Mouse (Mus musculus) layer of hippocampus, adult 18-20 months (tissue): ENCODE measurements around the gene Atf5. TPM values are rescaled to one million over a fixed set of nuclear protein-coding genes. Genes with fewer than 3 reads are reported as not detected.

Experiments used
- DNase-seq, 2 experiments: peaks; one replicate each; pipeline ENCODE4 v3.0.0; 2022; ENCODE audit warnings: low spot score in 2 of 2
- total RNA-seq, 2 experiments: library from RNA; stranded (reverse); gene quantifications; 2 replicates each; pipeline ENCODE4 v1.2.3; 2021

Atf5 gene
- total RNA-seq, 2 experiments from 2014 or later: 27.4 to 27.9 TPM

GRCm38 (mm10) chr7:44823409-44823808 is 7.0 kb upstream of the Atf5 start:
- DNase-seq: no peak

- DNase-seq: peak in 1 of 2 experiments; percentile 0
Observed at GRCm38 (mm10) chr7:44821666-44822448, 5.4 kb upstream of the Atf5 start.

GRCm38 (mm10) chr7:44820525-44820924 is 4.1 kb upstream of the Atf5 start:
- DNase-seq: no peak

DNA sequence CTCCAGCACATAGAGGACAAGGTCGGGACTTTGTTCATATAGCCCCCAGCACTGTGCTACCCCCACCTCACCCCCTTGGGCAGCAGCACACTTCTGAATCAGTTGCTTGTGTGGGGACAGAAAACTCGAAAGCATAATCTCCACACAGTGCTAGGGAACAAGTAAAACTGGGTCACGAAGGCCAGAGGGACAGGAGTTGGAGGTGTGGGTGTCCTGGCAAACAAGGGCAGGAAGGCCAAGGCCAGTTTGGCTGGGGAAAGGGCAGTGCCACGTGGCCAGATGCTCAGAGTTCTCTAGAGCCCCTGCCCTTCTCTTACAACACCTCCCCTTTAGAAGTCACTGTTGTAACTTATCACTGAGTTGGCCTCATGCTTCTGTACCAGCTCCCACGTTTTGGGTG is 3.4 kb upstream of the Atf5 start:
- no peak for DNase-seq

GRCm38 (mm10) chr7:44819391-44819790 is 2.9 kb upstream of the Atf5 start:
- no peak for DNase-seq

GRCm38 (mm10) chr7:44818751-44819235 is 2.3 kb upstream of the Atf5 start:
- peak in 1 of 2 experiments; percentile 27 for DNase-seq

- DNase-seq: peak in 1 of 2 experiments; percentile 65
Observed at GRCm38 (mm10) chr7:44818164-44818563, 1.7 kb upstream of the Atf5 start.

DNA sequence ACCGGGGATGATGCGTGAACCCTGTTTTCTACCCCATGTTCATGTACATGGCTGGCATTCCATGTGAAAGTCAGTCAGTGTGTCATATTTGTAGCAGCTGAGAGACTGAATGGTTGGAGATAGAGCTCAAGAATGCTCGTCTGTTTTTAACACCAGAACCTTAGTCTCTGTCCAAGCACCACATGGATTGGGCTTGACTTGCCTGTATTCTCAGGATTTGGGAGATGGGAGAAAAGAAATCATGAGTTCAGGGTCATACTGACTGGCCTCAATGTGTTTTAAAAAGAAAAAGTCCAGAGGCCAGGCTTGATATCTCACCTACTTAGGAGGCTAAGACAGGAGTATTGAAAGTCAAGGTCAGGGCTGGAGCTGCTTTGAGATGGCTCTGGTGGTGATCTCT is 983 bp upstream of the Atf5 start:
- peak in 1 of 2 experiments; percentile 2 for DNase-seq

GRCm38 (mm10) chr7:44815721-44816469 is 563 bp downstream of the Atf5 start, which contains the start of the genes Nup62 and Il4i1:
Gene Nup62 (plus strand): TSS chr7:44816088.
Gene Il4i1 (plus strand): TSS chr7:44816387.
- DNase-seq: peak; percentile 97 to 98

DNA sequence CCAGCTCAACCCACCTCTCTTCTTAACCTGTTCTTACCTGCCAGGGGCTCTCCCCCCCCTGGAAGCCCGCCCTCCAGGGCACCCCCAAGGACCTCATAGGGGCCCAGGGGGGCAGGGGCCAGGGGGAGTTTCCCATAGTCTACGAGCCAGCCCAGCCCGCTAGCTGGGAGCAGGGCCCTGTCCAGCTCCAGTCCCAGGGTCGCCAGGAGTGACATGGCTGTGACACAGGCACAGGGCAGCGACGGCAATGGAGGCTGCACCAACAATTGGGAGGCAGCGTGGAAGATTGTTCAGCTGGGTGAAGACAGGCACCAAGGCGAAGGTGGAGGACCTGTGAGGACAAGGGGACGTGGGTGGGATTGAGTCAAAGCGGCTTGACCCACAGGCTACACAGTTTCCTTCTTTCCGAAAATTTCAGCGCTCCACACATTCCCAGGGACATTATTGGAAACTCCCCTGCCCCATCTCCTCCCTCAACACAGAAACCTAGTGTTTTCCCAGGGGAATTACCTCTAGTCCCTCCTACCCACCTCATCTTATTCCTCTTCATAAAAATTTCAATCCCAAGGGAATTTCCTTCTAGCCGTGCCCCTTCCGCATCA is 1.4 kb downstream of the Atf5 start:
- DNase-seq: no peak

DNA sequence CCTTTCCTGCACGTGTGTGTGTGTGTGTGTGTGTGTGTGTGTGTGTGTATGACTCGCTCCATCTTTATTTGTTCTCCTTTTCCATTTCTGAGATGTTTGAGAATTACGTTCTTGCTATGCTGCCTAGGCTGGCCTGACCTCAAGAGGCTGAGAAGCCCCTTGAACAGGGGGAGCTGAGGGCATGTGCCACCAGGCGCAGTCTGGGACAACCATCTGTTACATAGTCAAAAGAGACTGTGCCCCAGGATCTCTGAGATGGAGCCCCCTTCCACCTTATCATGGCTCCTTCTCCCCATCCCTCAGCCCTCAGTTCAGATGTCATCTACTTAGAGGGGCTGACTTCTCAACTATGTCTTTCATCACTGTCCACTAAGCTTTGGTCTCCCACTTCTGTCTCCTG is 2.0 kb downstream of the Atf5 start:
- DNase-seq: no peak

- no peak for DNase-seq
Observed at GRCm38 (mm10) chr7:44813985-44814384, 2.5 kb downstream of the Atf5 start.

- no peak for DNase-seq
Observed at GRCm38 (mm10) chr7:44812651-44813325, 3.7 kb downstream of the Atf5 start.

GRCm38 (mm10) chr7:44810819-44811557 is 5.5 kb downstream of the Atf5 start:
- DNase-seq: no peak

GRCm38 (mm10) chr7:44810365-44810764 is 6.1 kb downstream of the Atf5 start:
- DNase-seq: no peak

DNA sequence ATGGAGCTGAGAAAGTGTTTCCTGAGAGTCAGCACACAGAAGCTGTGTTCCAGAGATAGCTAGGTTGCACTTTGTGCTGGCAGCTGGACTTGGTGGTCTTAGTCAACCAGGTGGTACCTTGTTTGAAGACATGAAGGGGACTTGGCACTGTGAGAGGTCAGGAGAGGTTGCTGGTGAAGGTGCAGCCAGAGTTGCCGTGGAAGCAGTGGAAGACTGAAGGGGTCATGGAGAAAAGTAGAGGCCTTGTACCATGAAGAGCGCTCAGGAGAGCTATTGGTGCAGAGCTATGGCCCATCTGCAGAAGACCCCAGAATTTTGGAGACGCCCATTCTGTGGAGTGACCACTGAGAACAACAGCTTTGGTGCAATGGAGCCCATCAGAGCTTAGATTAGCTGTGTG is 7.0 kb downstream of the Atf5 start:
- no peak for DNase-seq

DNA sequence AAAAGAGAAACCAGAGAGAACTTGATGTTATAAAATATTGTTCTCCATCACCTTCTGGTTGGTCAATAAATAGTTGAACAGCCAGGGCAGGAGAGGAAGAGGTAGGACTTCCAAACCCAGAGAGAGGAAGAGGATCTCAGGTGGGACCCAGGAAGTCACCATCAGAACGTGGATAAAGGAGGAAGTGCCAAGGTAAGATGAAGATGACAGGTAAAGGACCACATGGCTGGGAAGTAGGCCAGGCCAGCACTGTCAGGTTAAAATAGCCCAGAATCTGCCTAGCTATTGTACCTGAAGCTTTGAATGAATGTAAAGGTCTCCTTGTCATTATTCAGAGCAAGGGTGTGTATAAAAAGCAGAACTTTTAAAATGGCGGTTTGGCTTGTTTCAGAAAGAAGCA is 7.5 kb downstream of the Atf5 start:
- no peak for DNase-seq

DNA sequence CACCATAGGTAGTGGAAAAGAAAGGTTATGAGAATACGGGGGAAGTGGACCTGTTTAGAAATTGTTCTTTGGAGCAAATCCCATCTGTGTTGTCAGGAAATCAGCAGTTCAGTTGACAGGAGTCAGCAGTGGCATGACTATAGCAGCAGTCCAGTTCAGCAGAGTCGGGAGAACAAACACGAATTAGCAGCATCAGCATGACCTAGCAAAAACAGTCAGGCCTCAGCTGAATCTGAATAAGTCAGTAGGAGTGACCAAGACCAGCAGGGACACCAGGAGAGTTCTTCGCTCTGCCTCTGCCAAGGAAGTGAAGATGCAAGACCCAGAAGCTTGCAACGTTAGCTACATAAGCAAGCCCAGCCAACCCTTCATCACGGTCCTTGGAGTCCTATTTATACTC is 23.7 kb downstream of the Atf5 start:
- DNase-seq: no peak

DNA sequence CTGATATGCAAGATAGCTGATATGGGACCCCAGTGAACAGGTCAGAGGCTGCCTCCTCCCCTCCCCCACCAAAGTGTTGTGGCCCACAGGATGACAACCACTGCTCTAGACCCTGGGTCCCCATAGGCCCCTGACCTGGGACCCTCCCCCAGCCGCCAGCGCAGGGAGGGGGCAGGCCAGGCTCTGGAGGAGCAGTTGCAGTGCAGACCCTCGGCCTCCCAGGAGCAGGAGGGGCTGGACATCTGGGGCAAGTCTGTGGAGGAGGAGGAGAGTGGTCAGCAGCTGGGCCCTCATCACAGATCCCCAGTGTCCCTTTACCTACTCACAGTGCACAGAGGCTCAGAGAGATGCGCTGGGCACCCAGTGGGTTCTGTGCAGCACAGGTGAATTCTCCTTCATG is 26.4 kb downstream of the Atf5 start:
- DNase-seq: no peak

DNA sequence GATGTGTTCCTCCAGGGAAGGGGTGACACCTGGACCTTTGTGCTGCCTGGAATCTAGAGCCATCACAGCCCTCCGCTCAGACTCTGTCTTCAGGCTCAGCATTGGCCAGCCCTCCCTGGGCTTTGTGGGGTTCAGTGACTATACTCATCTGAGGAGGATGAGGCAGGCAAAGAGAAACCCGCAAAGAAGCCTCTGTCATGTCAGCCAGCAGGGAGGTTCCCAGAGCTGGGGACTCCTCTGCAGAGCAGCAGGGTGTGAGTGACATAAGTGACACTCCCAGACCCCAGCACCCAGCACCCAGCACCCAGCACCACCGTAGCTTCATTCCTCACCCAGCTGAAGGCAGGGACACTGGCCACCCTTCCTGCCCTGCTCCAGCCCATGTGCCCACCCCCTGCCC is 26.9 kb downstream of the Atf5 start:
- DNase-seq: no peak

- DNase-seq: no peak
Observed at GRCm38 (mm10) chr7:44780101-44780500, 36.4 kb downstream of the Atf5 start.
